Mouse (Mus musculus) small intestine, adult 2 months (tissue): ENCODE results near the gene Arhgef19. TPM values are rescaled to one million over a fixed set of nuclear protein-coding genes. Genes with fewer than 3 reads are reported as not detected.
A peak's percentile ranks its signal among the peaks of the same experiment; 100 is the strongest.

Experiments used
- H3K27ac ChIP-seq: fragments of 200-500 bp; 2 replicates; pipeline ENCODE4 v1.5.1; 2012; ENCODE audit warnings: low read depth, low read length, control low read depth, inconsistent platforms; ENCODE audit not compliant: insufficient read depth
- H3K27me3 ChIP-seq: fragments of 200-500 bp; 2 replicates; pipeline ENCODE4 v1.6.1; 2012; ENCODE audit warnings: mild to moderate bottlenecking, moderate library complexity, low read length, inconsistent platforms; ENCODE audit not compliant: control insufficient read depth, insufficient read depth
- H3K36me3 ChIP-seq: fragments of 200-500 bp; 2 replicates; pipeline ENCODE4 v1.6.1; 2012; ENCODE audit warnings: mild to moderate bottlenecking, low read length, control low read depth, inconsistent platforms; ENCODE audit not compliant: control insufficient read depth, insufficient read depth
- H3K4me1 ChIP-seq: fragments of 200-500 bp; 2 replicates; pipeline ENCODE4 v1.6.1; 2012; ENCODE audit warnings: low read length, inconsistent platforms, mixed read lengths; ENCODE audit not compliant: control insufficient read depth, insufficient read depth, insufficient read length
- H3K4me3 ChIP-seq: fragments of 200-500 bp; 2 replicates; pipeline ENCODE4 v1.5.1; 2012; ENCODE audit warnings: low read depth, mild to moderate bottlenecking, control low read depth, inconsistent platforms, low read length, moderate library complexity
- CTCF ChIP-seq: fragments of 200-500 bp; IDR thresholded peaks from 2 replicates; pipeline ENCODE4 v1.5.1; 2012; ENCODE audit warnings: low read depth, mild to moderate bottlenecking, control low read depth, inconsistent platforms, low read length, moderate library complexity, mixed read lengths; ENCODE audit not compliant: insufficient replicate concordance, insufficient read length; ENCODE audit errors: extremely low read depth
- POLR2A ChIP-seq: fragments of 200-500 bp; IDR thresholded peaks from 2 replicates; pipeline ENCODE4 v1.6.1; 2012; ENCODE audit warnings: low read depth, mild to moderate bottlenecking, control low read depth, inconsistent platforms, low read length, moderate library complexity
- WGBS: fragments of 180-500 bp; shearing (Covaris S2); methylation state at CpG from one replicate; pipeline ENCODE4 v1.1.7; 2018; 5-methylcytosine and 5-hydroxymethylcytosine counted together
- polyA plus RNA-seq: library from polyadenylated mRNA; depleted of rRNA; stranded (reverse); fragments of >200 nt; gene quantifications from 2 replicates; pipeline ENCODE4 v1.2.3, GENCODE M21; 2012; rRNA removed

The Arhgef19 gene
- 29.3 and 48.8 TPM in 2 replicates for polyA plus RNA-seq

- H3K27ac ChIP-seq = peak within 1 kb of the TSS; percentile 75
- H3K36me3 ChIP-seq = no peaks in the 10 kb centered on the region; the same call in 1 of the 2 replicates
- H3K4me3 ChIP-seq = peak within 1 kb of the TSS; percentile 68
- H3K4me1 ChIP-seq = peaks cover 23% of the 10 kb centered on the region
- 1% methylated on average over 31 of the region's 31 CpGs for WGBS
- no peaks in the 10 kb centered on the region for H3K27me3 ChIP-seq
- TF ChIP-seq CTCF (no peak), POLR2A (peak; percentile 87)
Measured at GRCm38 (mm10) chr4:141239388-141240125, at the start of gene Arhgef19. Gene Arhgef19 (plus strand): TSS chr4:141239499.

- H3K36me3 ChIP-seq = peaks cover 39% of the 10 kb centered on the region
- no peak for TF ChIP-seq POLR2A
- no peak for TF ChIP-seq CTCF
- H3K4me1 ChIP-seq = no peaks in the 10 kb centered on the region
- no peaks in the 10 kb centered on the region for H3K27me3 ChIP-seq
- WGBS = 94% methylated on average over 7 of the region's 7 CpGs
- H3K4me3 ChIP-seq = no peak overlapping the region
- no peak overlapping the region for H3K27ac ChIP-seq
Measured at GRCm38 (mm10) chr4:141191294-141191693, 48.0 kb upstream of the Arhgef19 start.

- 92% methylated on average over 6 of the region's 6 CpGs for WGBS
- peaks cover 9% of the 10 kb centered on the region; the same call in 1 of the 2 replicates for H3K4me1 ChIP-seq
- H3K27me3 ChIP-seq = no peaks in the 10 kb centered on the region
- TF ChIP-seq POLR2A = no peak
- no peak for TF ChIP-seq CTCF
- H3K4me3 ChIP-seq = no peak overlapping the region
- no peak overlapping the region for H3K27ac ChIP-seq
- H3K36me3 ChIP-seq = peaks cover 49% of the 10 kb centered on the region
Measured at GRCm38 (mm10) chr4:141194553-141194952, 44.7 kb upstream of the Arhgef19 start.

- H3K4me1 ChIP-seq = peaks cover 12% of the 10 kb centered on the region; the same call in 1 of the 2 replicates
- H3K4me3 ChIP-seq = no peak overlapping the region
- H3K27me3 ChIP-seq = no peaks in the 10 kb centered on the region
- H3K36me3 ChIP-seq = peaks cover 55% of the 10 kb centered on the region
- H3K27ac ChIP-seq = peak overlapping the region; percentile 57
- no peak for TF ChIP-seq POLR2A
- TF ChIP-seq CTCF = no peak
- WGBS = 57% methylated on average over 13 of the region's 13 CpGs
Measured at GRCm38 (mm10) chr4:141196981-141197685, 42.2 kb upstream of the Arhgef19 start.

- peaks cover 56% of the 10 kb centered on the region for H3K36me3 ChIP-seq
Measured at GRCm38 (mm10) chr4:141197686-141198035, 41.6 kb upstream of the Arhgef19 start.

GRCm38 (mm10) chr4:141200906-141201305 lies 38.4 kb upstream of the Arhgef19 start:
- WGBS = 76% methylated on average over 11 of the region's 11 CpGs
- peaks cover 40% of the 10 kb centered on the region for H3K36me3 ChIP-seq
- no peak overlapping the region for H3K4me3 ChIP-seq
- no peak overlapping the region for H3K27ac ChIP-seq
- TF ChIP-seq CTCF (no peak), POLR2A (no peak)
- H3K27me3 ChIP-seq = no peaks in the 10 kb centered on the region
- H3K4me1 ChIP-seq = peaks cover 12% of the 10 kb centered on the region; the same call in 1 of the 2 replicates

More at GRCm38 (mm10) chr4:141197686-141198035, 41.6 kb upstream of the Arhgef19 start:
- no peaks in the 10 kb centered on the region for H3K27me3 ChIP-seq
- no peak for TF ChIP-seq POLR2A
- peak; percentile 36; the same call in 1 of the 2 replicates for TF ChIP-seq CTCF
- no peak overlapping the region for H3K4me3 ChIP-seq
- 94% methylated on average over 13 of the region's 13 CpGs for WGBS
- H3K27ac ChIP-seq = no peak overlapping the region
- peaks cover 12% of the 10 kb centered on the region; the same call in 1 of the 2 replicates for H3K4me1 ChIP-seq

GRCm38 (mm10) chr4:141202192-141202591 lies 37.1 kb upstream of the Arhgef19 start:
- WGBS = 89% methylated on average over 6 of the region's 6 CpGs
- TF ChIP-seq POLR2A (no peak), CTCF (no peak)
- Histone ChIP-seq H3K36me3 (peaks cover 37% of the 10 kb centered on the region), H3K27ac (no peak overlapping the region), H3K4me1 (peaks cover 6% of the 10 kb centered on the region; the same call in 1 of the 2 replicates), H3K4me3 (no peak overlapping the region), H3K27me3 (no peaks in the 10 kb centered on the region)
